8 mouse cellular contexts compared by ENCODE assay signal in the genomic region with DNA sequence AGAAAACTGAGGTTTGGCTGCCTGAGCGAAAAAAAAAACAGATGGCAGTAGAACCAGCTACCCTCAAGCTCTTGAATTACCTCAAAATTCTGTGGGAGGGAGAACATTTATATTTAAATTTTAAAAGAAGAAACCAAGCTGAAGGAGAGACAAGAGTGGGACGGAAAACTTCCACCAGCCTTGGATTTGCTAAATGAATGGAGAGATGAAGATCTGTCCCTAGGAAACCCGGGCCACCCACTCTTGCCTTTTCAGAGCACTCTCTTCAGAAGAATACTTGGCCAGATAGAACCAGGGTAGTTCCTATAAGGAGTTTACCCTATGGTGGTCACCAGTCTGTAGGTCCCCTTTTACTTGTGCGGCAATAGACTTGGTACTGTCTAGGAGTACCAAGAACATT. TPM values are rescaled to one million over a fixed set of nuclear protein-coding genes. Genes with fewer than 3 reads are reported as not detected.
DNase-seq lines count a peak whose midpoint lies in the region; ATAC-seq lines count a peak whose summit lies in the region.

No protein-coding gene starts in this region.

- no peaks in the 10 kb centered on the region for H3K36me3 ChIP-seq in liver, embryonic 16.5 days (ENCODE audit: control insufficient read depth, insufficient read depth)

- H3K27me3 ChIP-seq in liver, embryonic 16.5 days (ENCODE audit: control insufficient read depth, insufficient read depth, low read depth, low read length): peaks cover 6% of the 10 kb centered on the region

- no peak overlapping the region for H3K27ac ChIP-seq in liver, embryonic 16.5 days (ENCODE audit: low read length)

- 76% methylated on average over 4 of the region's 4 CpGs for WGBS in liver, embryonic 16.5 days (ENCODE audit: insufficient replicate concordance)

- peak overlapping the region; percentile 64 for H3K9ac ChIP-seq in liver, embryonic 16.5 days (ENCODE audit: low read depth, low read length)

- no peak for ATAC-seq in liver, embryonic 16.5 days (ENCODE audit: low read depth)

- H3K4me3 ChIP-seq in liver, embryonic 16.5 days (ENCODE audit: low read depth, low read length): peak overlapping the region; percentile 85

- peak overlapping the region; percentile 89 for H3K4me2 ChIP-seq in liver, embryonic 16.5 days (ENCODE audit: low read depth, low read length)

- H3K4me1 ChIP-seq in liver, embryonic 16.5 days (ENCODE audit: control insufficient read depth, low read depth, low read length): peaks cover 20% of the 10 kb centered on the region

- H3K9me3 ChIP-seq in liver, embryonic 16.5 days (replicated peaks; ENCODE audit: control insufficient read depth, low read length): no peaks in the 10 kb centered on the region

- peak; percentile 51 for DNase-seq in layer of hippocampus, adult 9-11 months
- no peak for DNase-seq in layer of hippocampus, postnatal 36 days
- DNase-seq in brain, adult 2 months (ENCODE audit: low read depth, low spot score): peak; percentile 83
- DNase-seq in frontal cortex, postnatal 25 days (ENCODE audit: low spot score in 2 of 2): peak; percentile 23 to 25
- DNase-seq in yolk sac, embryonic 10.5 days (ENCODE audit: low spot score): no peak
- no peak for DNase-seq in cerebellum, adult 11-12 months
- no peak for DNase-seq in urinary bladder, postnatal 10 days (ENCODE audit: low spot score)

RNA-seq across cellular contexts. Expression of a gene that starts 15.5 kb away (rescaled TPM):
- total RNA-seq in layer of hippocampus, postnatal 36 days (2021): 100 to 1,000 TPM; 121 to 127 TPM
- polyA plus RNA-seq in liver, embryonic 16.5 days (2015; fragmentation: Nextera tagmentation; extraction: Ambion mirVana): 24.4 and 24.5 TPM in 2 replicates

RNA-seq across cellular contexts. Expression of a gene that starts 46.8 kb away (rescaled TPM):
- total RNA-seq in layer of hippocampus, postnatal 36 days (2021): 100 to 1,000 TPM; 163 to 178 TPM
- polyA plus RNA-seq in liver, embryonic 16.5 days (2015; fragmentation: Nextera tagmentation; extraction: Ambion mirVana): 0.09 and 0.21 TPM in 2 replicates

Comparison
In these comparisons a context has a peak if more than half of its experiments do, and no peak if none do; other contexts are left out.
1. DNase-seq: peak in layer of hippocampus, adult 9-11 months (single experiment), brain, adult 2 months (single experiment) and frontal cortex, postnatal 25 days (2 of 2); none in layer of hippocampus, postnatal 36 days (0 of 2), yolk sac, embryonic 10.5 days (single experiment), cerebellum, adult 11-12 months (single experiment) and urinary bladder, postnatal 10 days (single experiment).